ENCODE assay signal across 8 mouse cellular contexts in the genomic region with DNA sequence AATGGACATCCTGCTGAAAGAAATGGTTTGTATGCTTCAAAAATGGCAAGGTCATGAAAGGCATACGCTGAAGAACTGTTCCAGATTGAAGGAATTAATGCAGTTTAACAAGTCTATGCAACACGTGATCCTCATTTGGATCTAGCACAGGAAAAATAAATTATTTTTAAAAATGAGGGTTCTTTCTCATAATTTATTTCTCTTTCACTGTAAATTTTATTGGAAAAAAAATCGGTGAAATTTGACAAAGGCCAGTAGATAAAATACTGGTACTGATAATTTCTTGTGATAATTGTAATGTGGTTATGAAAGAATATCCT. TPM values are rescaled to one million over a fixed set of nuclear protein-coding genes. Genes with fewer than 3 reads are reported as not detected.
DNase-seq lines count a peak whose midpoint lies in the region; ATAC-seq and TF ChIP-seq lines count a peak whose summit lies in the region.

No protein-coding gene starts in this region.

- intact Hi-C loops in heart, postnatal 36 days (cut with DNase I) = no loop called here
- intact Hi-C loops in left cerebral cortex, postnatal 25 days (cut with DNase I) = loop anchor here (2.0 kb wide), 1 partner anchor 16 kb away; no protein-coding TSS in a partner anchor

- peak overlapping the region; percentile 53 for H3K4me2 ChIP-seq in heart, embryonic 16.5 days (ENCODE audit: low read depth, low read length)
- peak overlapping the region; percentile 47 for H3K4me2 ChIP-seq in hindbrain, embryonic 16.5 days (ENCODE audit: low read length)
- peak overlapping the region; percentile 51 for H3K4me2 ChIP-seq in midbrain, embryonic 14.5 days (ENCODE audit: low read length)

- no peaks in the 10 kb centered on the region for H3K36me3 ChIP-seq in heart, embryonic 16.5 days (ENCODE audit: control insufficient read depth, insufficient read depth)
- no peaks in the 10 kb centered on the region for H3K36me3 ChIP-seq in hindbrain, embryonic 16.5 days (ENCODE audit: control insufficient read depth, insufficient read depth, low read length)
- H3K36me3 ChIP-seq in midbrain, embryonic 14.5 days (ENCODE audit: control insufficient read depth, insufficient read depth, low read length) = no peaks in the 10 kb centered on the region

- no peaks in the 10 kb centered on the region for H3K9me3 ChIP-seq in heart, embryonic 16.5 days (replicated peaks; ENCODE audit: control insufficient read depth, low read length)
- H3K9me3 ChIP-seq in hindbrain, embryonic 16.5 days (ENCODE audit: control insufficient read depth, low read length) = no peaks in the 10 kb centered on the region
- no peaks in the 10 kb centered on the region for H3K9me3 ChIP-seq in midbrain, embryonic 14.5 days (ENCODE audit: control insufficient read depth, low read length)

- H3K4me3 ChIP-seq in heart, embryonic 16.5 days (ENCODE audit: low read length) = peak overlapping the region; percentile 42
- H3K4me3 ChIP-seq in cortical plate, adult 2 months (ENCODE audit: insufficient read depth, low read length) = peak overlapping the region; percentile 68; the same call in 1 of the 2 replicates
- H3K4me3 ChIP-seq in hindbrain, embryonic 16.5 days (ENCODE audit: low read length) = peak overlapping the region; percentile 59
- peak overlapping the region; percentile 62 for H3K4me3 ChIP-seq in midbrain, embryonic 14.5 days (replicated peaks; ENCODE audit: low read depth, low read length)

- H3K27me3 ChIP-seq in heart, embryonic 16.5 days (ENCODE audit: control insufficient read depth, insufficient read depth, low read length) = no peaks in the 10 kb centered on the region
- no peaks in the 10 kb centered on the region for H3K27me3 ChIP-seq in hindbrain, embryonic 16.5 days (replicated peaks; ENCODE audit: control insufficient read depth, insufficient read depth, low read length)
- H3K27me3 ChIP-seq in midbrain, embryonic 14.5 days (ENCODE audit: control insufficient read depth, insufficient read depth, low read length) = no peaks in the 10 kb centered on the region

- TF ChIP-seq POLR2A in cortical plate, adult 2 months (IDR thresholded peaks at IDR 0.05; ENCODE audit: extremely low read depth, insufficient read depth, low read length) = no peak

- H3K9ac ChIP-seq in heart, embryonic 16.5 days (ENCODE audit: low read length) = peak overlapping the region; percentile 83; the same call in 1 of the 2 replicates
- H3K9ac ChIP-seq in hindbrain, embryonic 16.5 days (ENCODE audit: low read depth, low read length) = no peak overlapping the region
- peak overlapping the region; percentile 64; the same call in 1 of the 2 replicates for H3K9ac ChIP-seq in midbrain, embryonic 14.5 days (replicated peaks; ENCODE audit: low read length)

- TF ChIP-seq CTCF in cortical plate, adult 2 months (IDR thresholded peaks at IDR 0.05; ENCODE audit: extremely low read depth, insufficient read depth, low read length) = no peak

- no peak for DNase-seq in heart, postnatal 36 days
- no peak for DNase-seq in midbrain, embryonic 14.5 days
- DNase-seq in left cerebral cortex, postnatal 25 days (ENCODE audit: low spot score in 2 of 2) = no peak
- no peak for DNase-seq in urinary bladder, postnatal 4 days (ENCODE audit: low spot score in 2 of 2)
- DNase-seq in gastrocnemius, postnatal 10 days = no peak

- no peak for ATAC-seq in heart, embryonic 16.5 days (replicated peaks; ENCODE audit: extremely low read depth, insufficient read depth, low FRiP score)
- ATAC-seq in hindbrain, embryonic 16.5 days = no peak
- no peak for ATAC-seq in midbrain, embryonic 14.5 days (ENCODE audit: low FRiP score, low TSS enrichment)

- 22% methylated on average over 3 of the region's 3 CpGs for WGBS in heart, embryonic 16.5 days
- WGBS in hindbrain, embryonic 16.5 days = 36% methylated on average over 3 of the region's 3 CpGs
- 31% methylated on average over 3 of the region's 3 CpGs for WGBS in midbrain, embryonic 14.5 days

- H3K27ac ChIP-seq in heart, embryonic 16.5 days (ENCODE audit: low read length) = no peak overlapping the region
- H3K27ac ChIP-seq in cortical plate, adult 2 months (ENCODE audit: insufficient read depth, low read length) = no peak overlapping the region
- H3K27ac ChIP-seq in hindbrain, embryonic 16.5 days (ENCODE audit: low read depth, low read length) = no peak overlapping the region
- no peak overlapping the region for H3K27ac ChIP-seq in midbrain, embryonic 14.5 days (replicated peaks; ENCODE audit: low read depth, low read length)

- 0 out of 2 replicates have a peak, but pooled peaks cover 3% of the 10 kb centered on the region for H3K4me1 ChIP-seq in heart, embryonic 16.5 days (ENCODE audit: control insufficient read depth, insufficient read depth, low read length)
- no peaks in the 10 kb centered on the region for H3K4me1 ChIP-seq in cortical plate, adult 2 months (ENCODE audit: control insufficient read depth, insufficient read depth, low read length)
- H3K4me1 ChIP-seq in hindbrain, embryonic 16.5 days (ENCODE audit: control insufficient read depth, insufficient read depth, low read depth, low read length) = no peaks in the 10 kb centered on the region
- H3K4me1 ChIP-seq in midbrain, embryonic 14.5 days (ENCODE audit: control insufficient read depth, insufficient read depth, low read length) = no peaks in the 10 kb centered on the region

RNA-seq across cellular contexts. Expression of a gene that starts 1.3 kb away (rescaled TPM):
- 35.0 and 35.2 TPM in 2 replicates for polyA plus RNA-seq in heart, embryonic 16.5 days (2015; fragmentation: Nextera tagmentation; extraction: Ambion mirVana)
- total RNA-seq in heart, postnatal 36 days (2021) = 1 to 10 TPM; 4.3 to 7.9 TPM
- 95.7 and 99.6 TPM in 2 replicates for polyA plus RNA-seq in cortical plate, adult 2 months (2012; rRNA removed)
- polyA plus RNA-seq in hindbrain, embryonic 16.5 days (2015; fragmentation: Nextera tagmentation; extraction: Ambion mirVana) = 97.8 and 110 TPM in 2 replicates
- 68.7 and 91.6 TPM in 2 replicates for polyA plus RNA-seq in midbrain, embryonic 14.5 days (2014; fragmentation: Nextera tagmentation; extraction: Ambion mirVana)
- total RNA-seq in left cerebral cortex, postnatal 25 days (2021) = 100 to 1,000 TPM in 1 of 2 experiments, 10 to 100 TPM in 1; 99.6 to 110 TPM
- 1 to 10 TPM; 7.0 to 9.2 TPM for total RNA-seq in gastrocnemius, postnatal 10 days (2021)

RNA-seq across cellular contexts. Expression of a gene that starts 17.3 kb away (rescaled TPM):
- 112 and 118 TPM in 2 replicates for polyA plus RNA-seq in heart, embryonic 16.5 days (2015; fragmentation: Nextera tagmentation; extraction: Ambion mirVana)
- total RNA-seq in heart, postnatal 36 days (2021) = 100 to 1,000 TPM; 128 to 142 TPM
- 477 and 489 TPM in 2 replicates for polyA plus RNA-seq in cortical plate, adult 2 months (2012; rRNA removed)
- polyA plus RNA-seq in hindbrain, embryonic 16.5 days (2015; fragmentation: Nextera tagmentation; extraction: Ambion mirVana) = 153 and 167 TPM in 2 replicates
- polyA plus RNA-seq in midbrain, embryonic 14.5 days (2014; fragmentation: Nextera tagmentation; extraction: Ambion mirVana) = 112 and 123 TPM in 2 replicates
- total RNA-seq in left cerebral cortex, postnatal 25 days (2021) = 100 to 1,000 TPM; 282 to 311 TPM
- 100 to 1,000 TPM; 128 to 139 TPM for total RNA-seq in gastrocnemius, postnatal 10 days (2021)

RNA-seq across cellular contexts. Expression of a gene that starts 46.9 kb away (rescaled TPM):
- 164 and 172 TPM in 2 replicates for polyA plus RNA-seq in heart, embryonic 16.5 days (2015; fragmentation: Nextera tagmentation; extraction: Ambion mirVana)
- total RNA-seq in heart, postnatal 36 days (2021) = 100 to 1,000 TPM; 220 to 228 TPM
- 254 and 256 TPM in 2 replicates for polyA plus RNA-seq in cortical plate, adult 2 months (2012; rRNA removed)
- polyA plus RNA-seq in hindbrain, embryonic 16.5 days (2015; fragmentation: Nextera tagmentation; extraction: Ambion mirVana) = 350 and 371 TPM in 2 replicates
- 306 and 398 TPM in 2 replicates for polyA plus RNA-seq in midbrain, embryonic 14.5 days (2014; fragmentation: Nextera tagmentation; extraction: Ambion mirVana)
- total RNA-seq in left cerebral cortex, postnatal 25 days (2021) = 100 to 1,000 TPM; 338 to 343 TPM
- total RNA-seq in gastrocnemius, postnatal 10 days (2021) = 100 to 1,000 TPM; 168 to 175 TPM
